Mouse (Mus musculus) neutrophil, adult 83 days (primary cell): ENCODE results near the gene Cmc4. TPM values are rescaled to one million over a fixed set of nuclear protein-coding genes. Genes with fewer than 3 reads are reported as not detected.

Experiments
- total RNA-seq, 2 experiments: library from RNA; stranded (reverse); gene quantifications; one replicate each; pipeline ENCODE4 v1.2.4; 2023

Gene Cmc4
- 1 to 10 TPM; 5.5 to 7.0 TPM for total RNA-seq

DNA sequence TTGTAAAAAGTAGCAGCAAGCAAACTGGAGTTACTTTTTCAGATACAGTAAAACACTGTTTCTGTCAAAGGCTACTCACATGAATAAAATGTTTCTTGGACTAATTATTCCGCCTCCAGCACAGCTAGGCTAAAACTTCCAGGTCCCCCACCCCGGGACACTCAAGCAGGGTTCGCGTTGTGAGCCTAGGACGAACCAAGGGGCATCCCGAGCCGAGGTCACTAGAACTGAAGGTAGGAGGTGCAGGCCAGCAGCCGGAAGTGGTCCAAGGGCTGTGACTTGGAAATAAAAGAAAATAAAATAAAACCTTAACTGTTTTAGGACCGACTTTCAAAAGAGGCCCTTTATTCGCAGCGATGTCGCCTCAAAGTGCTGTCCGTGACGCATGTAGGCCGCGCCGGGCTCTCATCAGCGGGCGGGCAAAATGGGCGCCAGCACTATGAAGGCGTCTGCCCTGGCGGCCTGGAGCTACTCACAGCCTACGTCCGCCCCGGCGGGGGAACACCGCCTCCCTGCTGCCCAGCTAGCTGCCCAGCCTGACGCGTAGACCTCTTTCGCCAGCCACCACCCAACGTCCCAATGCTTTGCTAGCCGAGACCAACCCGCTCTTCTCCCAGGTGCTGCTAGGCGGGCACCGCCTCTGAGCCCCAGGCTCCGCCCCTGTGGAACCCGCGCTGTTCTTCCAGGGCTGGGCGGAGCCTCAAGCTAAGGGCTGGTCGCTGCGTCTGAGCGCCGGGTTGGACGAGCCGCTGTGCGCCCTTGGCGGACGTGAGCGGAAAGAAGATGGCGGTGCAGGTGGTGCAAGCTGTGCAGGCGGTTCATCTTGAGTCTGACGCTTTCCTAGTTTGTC is at the start of gene Cmc4, which contains the start of the genes Mtcp1 and Brcc3:
Gene Cmc4, minus strand, starts transcription at position 649 of the 850 bp plus-strand sequence.
Gene Mtcp1, minus strand, starts transcription at position 653 of the 850 bp plus-strand sequence.
Gene Brcc3, plus strand, starts transcription at position 693 of the 850 bp plus-strand sequence.

GRCm38 (mm10) chrX:75382195-75382771 is 34.1 kb downstream of the Cmc4 start, which contains the start of the genes Fundc2 and F8:
Fundc2 (plus strand) TSS chrX:75382399.
F8 (minus strand) TSS chrX:75382615.

Other genes starting within 250 kb of the Cmc4 start
- gene Fundc2, start 34.2 kb downstream of the Cmc4 start, total RNA-seq = 10 to 100 TPM in 1 of 2 experiments, 1 to 10 TPM in 1; 9.0 to 10.2 TPM
- under 1 TPM; 0.18 to 0.44 TPM for gene F8, start 34.0 kb downstream of the Cmc4 start, total RNA-seq
- gene Mtcp1, start within 50 bp of the Cmc4 start, total RNA-seq = 1 to 10 TPM; 3.6 to 5.2 TPM
- 10 to 100 TPM; 15.1 to 17.3 TPM for gene Brcc3, start within 50 bp of the Cmc4 start, total RNA-seq
- gene Vbp1, start 97.7 kb upstream of the Cmc4 start, total RNA-seq = 10 to 100 TPM; 39.9 to 41.4 TPM
- not detected for gene Rab39b, start 161.6 kb upstream of the Cmc4 start, total RNA-seq